Mouse (Mus musculus): ENCODE measurements at regions not wholly inside any gene's neighbourhood (a gene's known extent, or its start where the extent isn't known, plus 50 kb on each side); places are given as distances from the start of the nearest gene placed in this dataset.

GRCm38 (mm10) chr9:41834487-41835404 lies 289.4 kb downstream of the Sorl1 start:
- no peak for DNase-seq (ENCODE audit: extremely low spot score in 1 of 2, low spot score in 1 of 2)

DNA sequence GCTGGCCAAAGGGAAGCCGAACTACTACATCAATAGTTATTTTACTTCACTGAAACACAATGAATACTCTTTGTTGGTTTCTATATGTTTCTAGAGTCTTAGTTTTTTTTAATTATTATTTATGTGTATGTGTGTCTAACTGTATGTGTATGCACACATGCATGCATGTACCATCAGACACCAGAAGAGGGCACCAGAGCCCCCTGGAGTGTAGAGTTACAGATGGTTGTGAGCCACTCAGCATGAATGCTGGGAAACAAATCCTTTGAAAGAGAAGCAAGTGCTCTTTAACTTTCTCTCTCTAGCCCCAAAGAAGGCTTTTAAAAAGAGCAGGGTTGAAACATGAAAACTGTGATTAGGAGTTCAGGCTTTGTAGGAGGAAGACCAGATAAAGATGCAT lies 290.7 kb downstream of the Sorl1 start:
- no peak for DNase-seq (ENCODE audit: extremely low spot score in 1 of 2, low spot score in 1 of 2)

GRCm38 (mm10) chr9:41827356-41827755 lies 296.7 kb downstream of the Sorl1 start:
- DNase-seq (ENCODE audit: extremely low spot score in 1 of 2, low spot score in 1 of 2): no peak

DNA sequence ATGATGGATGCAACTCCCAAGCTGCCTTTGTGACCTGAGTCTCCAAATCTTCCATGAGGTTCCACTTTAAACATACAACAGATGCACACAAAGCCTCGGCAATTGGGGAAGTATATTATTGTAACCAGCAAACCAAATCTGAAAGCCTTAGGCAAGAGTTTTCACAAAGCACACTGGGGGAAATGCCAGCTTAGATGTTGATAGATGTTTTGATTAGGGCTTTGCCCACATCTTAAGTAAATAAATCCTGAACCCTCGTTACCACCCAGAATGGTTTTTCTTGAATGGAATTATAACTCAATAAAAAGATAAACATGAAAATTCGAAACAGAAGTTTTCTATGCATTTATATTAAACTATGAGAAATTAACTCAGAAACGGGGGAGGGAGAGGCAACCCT lies 302.7 kb downstream of the Sorl1 start:
- no peak for DNase-seq (ENCODE audit: extremely low spot score in 1 of 2, low spot score in 1 of 2)

DNA sequence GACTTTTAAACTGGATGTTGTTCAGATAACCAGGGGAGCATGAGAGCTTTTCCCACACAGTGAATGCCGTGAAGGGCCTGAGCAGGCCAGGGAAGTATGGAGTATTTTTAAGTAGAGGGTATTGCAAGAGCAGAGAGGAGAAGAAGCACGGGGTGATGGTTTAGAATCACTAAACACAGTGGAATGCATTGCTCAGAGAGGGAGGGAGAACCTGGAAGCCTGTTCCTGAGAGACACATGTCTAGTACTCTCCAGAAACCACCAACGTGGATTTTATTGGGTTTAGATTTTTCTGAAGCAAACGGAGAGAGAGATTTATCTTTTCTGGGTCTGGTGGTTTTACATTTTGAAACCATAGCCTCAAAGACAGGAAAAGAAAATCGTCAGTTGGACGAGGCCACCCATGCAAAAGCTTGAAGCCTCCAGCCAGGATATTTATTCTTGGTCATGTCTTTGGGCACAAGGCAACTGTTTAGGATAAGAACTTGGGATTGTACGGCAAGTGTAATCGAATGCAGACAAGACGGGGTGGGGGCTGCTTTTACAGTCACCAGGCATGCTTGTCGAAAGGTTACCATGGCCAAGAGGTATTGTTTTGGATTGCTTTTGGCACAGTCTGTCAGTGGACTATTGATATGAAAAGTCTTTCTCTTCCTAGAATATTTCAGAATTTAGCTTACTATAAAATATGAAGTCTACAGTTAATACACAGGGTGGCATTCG lies 306.2 kb downstream of the Sorl1 start:
- DNase-seq (ENCODE audit: extremely low spot score in 1 of 2, low spot score in 1 of 2): no peak

- no peak for DNase-seq (ENCODE audit: extremely low spot score in 1 of 2, low spot score in 1 of 2)
Measured at GRCm38 (mm10) chr9:41815921-41816320, 308.2 kb downstream of the Sorl1 start.

DNA sequence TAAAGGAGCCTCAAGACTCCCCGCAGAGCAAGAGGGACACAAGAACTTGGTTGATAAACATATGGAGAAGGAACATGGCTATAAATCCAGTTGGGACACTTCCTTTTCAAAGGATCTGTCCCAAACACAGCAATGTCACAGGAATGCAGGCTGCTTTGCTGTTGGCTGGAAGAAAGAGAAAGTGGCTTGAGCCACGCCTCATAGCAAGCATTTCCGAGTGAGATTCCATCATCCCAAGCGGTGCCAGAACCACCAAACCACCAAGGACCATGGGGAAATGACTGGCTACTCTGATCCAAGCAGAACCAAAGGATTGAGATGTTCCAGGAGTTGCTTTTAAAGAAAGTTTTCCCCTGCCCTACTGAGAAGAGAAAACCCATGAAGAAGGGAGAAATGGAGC lies 314.8 kb downstream of the Sorl1 start:
- no peak for DNase-seq (ENCODE audit: extremely low spot score in 1 of 2, low spot score in 1 of 2)

DNA sequence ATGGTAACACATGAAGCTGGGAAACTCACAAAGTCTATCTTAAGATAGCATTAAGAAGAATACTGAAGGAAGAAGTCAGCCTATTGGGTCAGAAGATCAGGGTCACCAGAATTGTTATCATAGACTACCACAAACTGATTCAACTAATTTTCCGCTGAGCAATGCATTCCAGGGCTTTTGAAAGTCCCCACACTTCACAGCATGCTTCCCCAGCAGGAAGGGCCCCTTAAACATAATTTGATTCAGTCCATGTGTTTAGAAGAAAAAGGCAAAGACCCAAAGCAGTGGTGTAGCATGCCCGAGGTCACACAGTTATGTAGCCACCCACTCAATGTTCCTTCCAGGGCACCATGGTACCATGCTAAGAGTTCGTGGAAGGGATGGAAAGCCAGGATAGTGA lies 315.3 kb downstream of the Sorl1 start:
- no peak for DNase-seq (ENCODE audit: extremely low spot score in 1 of 2, low spot score in 1 of 2)

DNA sequence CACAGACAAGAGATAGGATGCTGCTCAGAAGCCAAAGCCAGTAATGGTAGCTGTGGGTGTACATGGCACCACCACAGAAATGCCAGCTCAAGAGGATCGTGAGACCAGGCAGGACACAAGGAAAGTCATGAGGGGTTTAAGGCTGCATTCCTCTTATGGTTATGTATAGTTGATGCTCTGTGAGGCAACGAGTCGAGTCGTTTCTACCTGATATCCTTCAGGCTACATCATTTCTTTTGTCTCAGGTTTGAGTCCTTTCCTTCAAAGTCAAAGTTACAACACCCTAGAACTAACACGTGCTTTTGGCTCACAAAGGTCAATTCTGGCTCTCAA lies 317.8 kb downstream of the Sorl1 start:
- no peak for DNase-seq (ENCODE audit: extremely low spot score in 1 of 2, low spot score in 1 of 2)

DNA sequence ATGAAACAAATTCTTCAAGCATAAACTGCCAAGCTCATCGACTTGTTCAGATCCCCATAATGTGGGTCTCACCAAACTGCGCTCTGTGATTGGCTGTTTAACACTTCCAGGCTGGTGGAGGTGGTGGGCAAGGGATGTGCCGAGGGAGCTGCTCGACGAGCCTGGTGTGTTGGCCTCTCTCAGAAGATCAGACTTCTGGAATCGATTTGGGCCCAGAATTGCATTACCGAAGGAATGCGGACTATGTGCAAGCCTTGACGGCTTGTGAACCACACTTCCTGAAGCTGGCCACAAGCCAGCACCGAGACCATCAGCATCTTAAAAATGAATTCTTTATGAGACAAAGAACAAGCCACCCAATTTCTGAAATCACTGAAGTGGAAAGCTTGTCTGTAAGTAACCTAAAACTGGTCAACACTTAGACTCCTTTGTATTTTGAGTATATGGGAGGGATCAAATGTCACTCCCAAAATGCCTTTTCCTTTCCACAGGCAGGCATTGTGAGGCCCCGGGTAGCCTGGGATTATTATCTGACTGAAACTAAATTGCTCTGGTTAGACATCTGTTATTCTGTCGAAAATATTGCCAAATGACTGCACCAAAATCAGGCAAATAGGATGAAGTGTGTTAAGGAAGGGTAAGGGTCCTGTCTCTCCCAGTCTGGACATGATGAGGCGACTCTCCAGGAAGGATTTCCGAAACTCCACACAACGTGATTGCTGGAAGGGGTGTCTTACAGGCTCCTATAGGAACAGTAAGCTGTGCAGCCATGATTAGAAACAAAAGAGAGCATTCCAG lies 318.4 kb downstream of the Sorl1 start:
- no peak for DNase-seq (ENCODE audit: extremely low spot score in 1 of 2, low spot score in 1 of 2)

GRCm38 (mm10) chr9:41804711-41805331 lies 319.3 kb downstream of the Sorl1 start:
- DNase-seq (ENCODE audit: extremely low spot score in 1 of 2, low spot score in 1 of 2): no peak

DNA sequence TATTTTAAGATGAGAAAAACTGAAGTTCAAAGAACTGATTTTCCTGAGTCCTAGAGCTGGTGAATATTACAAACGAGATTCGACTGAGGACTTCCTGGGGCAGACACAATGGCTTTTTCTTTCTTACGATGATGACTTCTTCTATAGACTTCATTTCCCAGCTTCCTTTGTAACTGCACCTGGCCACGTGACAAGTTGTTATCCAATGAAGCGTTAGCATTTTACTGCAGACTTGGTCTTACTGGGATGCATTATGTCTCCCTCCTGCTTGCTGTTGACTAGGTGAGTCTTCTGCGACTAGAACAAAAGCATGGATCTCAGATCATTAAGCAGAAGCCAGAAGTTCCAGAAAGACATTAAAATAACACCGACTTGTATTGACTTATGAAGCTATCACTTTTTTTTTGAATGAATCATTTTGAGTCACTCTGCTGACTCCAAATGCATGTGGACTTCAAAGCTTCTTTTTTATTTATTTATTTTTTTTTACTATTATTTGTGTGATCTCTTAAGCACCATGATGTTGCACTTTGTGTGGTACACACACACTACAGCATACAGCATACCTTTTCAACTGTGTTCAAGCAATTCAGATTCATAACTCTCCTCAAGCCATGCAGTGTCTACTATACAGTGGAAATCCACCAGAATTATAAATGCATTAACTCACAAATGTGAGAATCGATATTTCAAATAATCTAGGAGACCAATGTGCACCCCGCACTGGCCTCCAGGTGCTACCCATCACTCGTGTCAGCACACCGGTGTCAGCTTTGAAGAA lies 320.2 kb downstream of the Sorl1 start:
- DNase-seq (ENCODE audit: extremely low spot score in 1 of 2, low spot score in 1 of 2): peak; percentile 26 to 52

- no peak for DNase-seq (ENCODE audit: extremely low spot score in 1 of 2, low spot score in 1 of 2)
Measured at GRCm38 (mm10) chr9:41801376-41801775, 322.7 kb downstream of the Sorl1 start.

DNA sequence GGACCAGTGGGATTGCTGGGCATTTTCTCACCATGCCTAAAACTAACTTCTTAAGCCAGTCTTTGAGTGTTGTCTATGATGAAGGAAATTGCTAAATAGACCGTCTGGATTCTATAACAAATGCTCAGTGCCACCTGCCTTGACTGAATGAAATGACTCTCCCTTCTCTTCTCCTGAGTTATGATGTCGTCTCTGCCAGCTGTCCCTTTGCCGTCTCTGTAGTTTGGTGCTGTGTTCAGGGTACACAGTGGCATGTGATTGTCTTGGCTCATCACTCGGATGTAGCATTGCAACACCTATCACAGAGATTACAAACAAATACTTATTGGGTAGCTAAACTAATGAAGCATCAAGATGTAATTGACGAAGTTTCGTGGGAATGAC lies 331.3 kb downstream of the Sorl1 start:
- DNase-seq (ENCODE audit: extremely low spot score in 1 of 2, low spot score in 1 of 2): no peak

- no peak for DNase-seq (ENCODE audit: extremely low spot score in 1 of 2, low spot score in 1 of 2)
Measured at GRCm38 (mm10) chr9:41792173-41792829, 331.8 kb downstream of the Sorl1 start.

GRCm38 (mm10) chr9:41791501-41792172 lies 332.5 kb downstream of the Sorl1 start:
- DNase-seq (ENCODE audit: extremely low spot score in 1 of 2, low spot score in 1 of 2): peak; percentile 10 to 51

- DNase-seq (ENCODE audit: extremely low spot score in 1 of 2, low spot score in 1 of 2): no peak
Measured at GRCm38 (mm10) chr9:41785131-41785530, 339.0 kb downstream of the Sorl1 start.

DNA sequence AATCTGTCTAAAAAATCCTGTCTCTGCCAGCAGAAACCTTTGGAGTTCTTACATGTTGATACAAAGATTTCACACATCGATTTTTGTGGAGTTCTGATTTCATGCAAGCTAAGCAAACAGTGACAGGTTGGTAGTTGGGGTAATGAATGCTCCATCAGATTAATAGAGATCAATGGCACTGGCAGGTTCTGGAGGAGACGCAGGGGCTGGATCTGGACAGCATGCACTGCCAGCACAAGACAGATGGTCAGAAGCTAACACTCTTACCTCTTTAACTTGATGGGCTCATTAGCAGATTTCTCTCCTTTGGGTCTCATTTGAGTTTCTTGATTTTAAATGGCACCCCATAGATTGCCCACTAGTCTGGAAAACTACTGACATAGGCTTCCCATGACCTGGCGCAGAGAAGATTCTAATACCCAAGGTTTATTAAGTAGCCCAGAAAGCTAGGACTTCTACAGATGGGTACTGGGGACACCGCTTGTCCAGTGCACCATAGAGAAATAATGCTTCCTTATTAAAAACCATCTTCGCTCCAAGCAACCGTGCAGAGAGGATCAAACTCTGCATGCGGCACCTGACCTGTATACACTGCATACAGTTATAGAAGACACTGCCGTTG lies 351.7 kb downstream of the Sorl1 start:
- DNase-seq (ENCODE audit: extremely low spot score in 1 of 2, low spot score in 1 of 2): no peak

- DNase-seq (ENCODE audit: extremely low spot score in 1 of 2, low spot score in 1 of 2): no peak
Measured at GRCm38 (mm10) chr9:41771276-41771675, 352.8 kb downstream of the Sorl1 start.

All from frontal cortex, adult 2 months (tissue).